Comparison of ENCODE assay signal across 32 mouse cellular contexts in the genomic region with DNA sequence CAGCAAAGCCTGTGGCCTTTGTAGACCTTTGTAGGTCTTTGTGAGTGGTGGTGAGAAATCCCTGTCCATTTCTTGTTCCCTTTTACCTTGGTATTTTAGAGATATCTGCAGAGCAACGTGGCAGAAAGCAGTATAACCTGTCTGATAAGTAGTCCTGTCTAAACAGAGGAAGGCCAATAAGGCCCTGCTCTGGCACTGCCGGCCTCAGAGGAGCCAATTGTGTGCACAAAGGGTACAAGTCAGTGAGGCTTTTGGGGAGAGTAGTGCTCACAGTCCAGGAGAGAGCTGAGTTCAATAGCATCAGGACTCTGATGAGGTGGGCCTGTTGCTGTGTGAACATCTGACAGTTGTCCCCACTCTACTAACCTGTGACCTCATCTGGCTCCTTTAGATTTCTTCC.
DNase-seq lines count a peak whose midpoint lies in the region; ATAC-seq and TF ChIP-seq lines count a peak whose summit lies in the region.
"Had no signal": no experiment of that assay in that cellular context is flagged by ENCODE, and none has a peak within 500 bp of the region (broad histone marks: within the 10 kb centered on the region; RNA-seq: fewer than 3 reads in every experiment).

No protein-coding gene starts in this region.

- no peak overlapping the region for H3K9ac ChIP-seq in embryonic facial prominence, embryonic 14.5 days (ENCODE audit: low read depth, low read length)
- no peak overlapping the region for H3K9ac ChIP-seq in stomach, embryonic 14.5 days (replicated peaks; ENCODE audit: low read depth, low read length)
- H3K9ac ChIP-seq: embryonic facial prominence, embryonic 12.5 days; forebrain, embryonic 15.5 days; hindbrain, embryonic 12.5 days; liver, embryonic 14.5 days; neural tube, embryonic 12.5 days had no signal

- no peaks in the 10 kb centered on the region for H3K36me3 ChIP-seq in embryonic facial prominence, embryonic 14.5 days (ENCODE audit: control insufficient read depth, insufficient read depth, low read length)
- peaks cover 36% of the 10 kb centered on the region for H3K36me3 ChIP-seq in embryonic facial prominence, embryonic 10.5 days (replicated peaks)
- no peaks in the 10 kb centered on the region for H3K36me3 ChIP-seq in spleen, adult 2 months (ENCODE audit: control insufficient read depth, insufficient read depth, low read length)
- no peaks in the 10 kb centered on the region; the same call in 1 of the 2 replicates for H3K36me3 ChIP-seq in stomach, embryonic 14.5 days (ENCODE audit: control insufficient read depth, insufficient read depth, low read length)
- H3K36me3 ChIP-seq: forebrain, embryonic 15.5 days had no signal

- DNase-seq in embryonic facial prominence, embryonic 14.5 days (ENCODE audit: low spot score) = peak; percentile 32
- DNase-seq in embryonic facial prominence, embryonic 10.5 days (ENCODE audit: low spot score) = no peak
- no peak for DNase-seq in spleen, adult 2 months (ENCODE audit: low read depth in 1 of 2, low spot score in 2 of 2)
- DNase-seq in spleen, postnatal 36 days (ENCODE audit: low spot score in 2 of 2) = no peak
- no peak for DNase-seq in layer of hippocampus, postnatal 25 days (ENCODE audit: extremely low spot score in 1 of 2, low spot score in 1 of 2)
- no peak for DNase-seq in right cerebral cortex, postnatal 10 days (ENCODE audit: low spot score in 2 of 2)
- DNase-seq: adrenal gland, adult 2 months; adrenal gland, postnatal 36 days; cerebellum, adult 8-10 months; cerebellum, postnatal 25 days; gastrocnemius, adult 2 months; gastrocnemius, postnatal 36 days; heart, adult 18-20 months; heart, postnatal 36 days; kidney, adult 2 months; layer of hippocampus, adult 9-11 months; liver; lung, postnatal 14 days; thymus, postnatal 4 days had no signal

- H3K9me3 ChIP-seq in embryonic facial prominence, embryonic 14.5 days (ENCODE audit: control insufficient read depth, low read length) = no peaks in the 10 kb centered on the region
- no peaks in the 10 kb centered on the region; the same call in 1 of the 2 replicates for H3K9me3 ChIP-seq in embryonic facial prominence, embryonic 10.5 days
- H3K9me3 ChIP-seq in stomach, embryonic 14.5 days (ENCODE audit: control insufficient read depth, low read depth, low read length) = no peaks in the 10 kb centered on the region
- H3K9me3 ChIP-seq: embryonic facial prominence, embryonic 12.5 days; forebrain, embryonic 15.5 days; hindbrain, embryonic 12.5 days; neural tube, embryonic 12.5 days had no signal

- no peak for ATAC-seq in embryonic facial prominence, embryonic 14.5 days (ENCODE audit: low read depth)
- ATAC-seq in stomach, embryonic 14.5 days (ENCODE audit: insufficient number of reproducible peaks, insufficient read depth, low FRiP score, low read depth) = peak; percentile 61; the same call in 1 of the 2 replicates
- ATAC-seq: activated CD4-positive, CD25-positive, alpha-beta regulatory T cell, adult 4 months; forebrain, embryonic 15.5 days; hindbrain, postnatal 0 days had no signal

- H3K4me1 ChIP-seq in embryonic facial prominence, embryonic 14.5 days (ENCODE audit: control insufficient read depth, insufficient read depth, low read length) = no peaks in the 10 kb centered on the region
- H3K4me1 ChIP-seq in embryonic facial prominence, embryonic 10.5 days = peaks cover 17% of the 10 kb centered on the region
- H3K4me1 ChIP-seq in spleen, adult 2 months (ENCODE audit: control insufficient read depth, insufficient read depth, insufficient read length) = peaks cover 11% of the 10 kb centered on the region; the same call in 1 of the 2 replicates
- H3K4me1 ChIP-seq in stomach, embryonic 14.5 days (ENCODE audit: control insufficient read depth, insufficient read depth, low read length) = 0 out of 2 replicates have a peak, but pooled peaks cover 2% of the 10 kb centered on the region
- H3K4me1 ChIP-seq: forebrain, embryonic 10.5 days; forebrain, embryonic 15.5 days; hindbrain, embryonic 12.5 days; neural tube, embryonic 12.5 days had no signal

- no peak overlapping the region for H3K27ac ChIP-seq in embryonic facial prominence, embryonic 14.5 days (replicated peaks; ENCODE audit: low read depth, low read length)
- no peak overlapping the region for H3K27ac ChIP-seq in embryonic facial prominence, embryonic 10.5 days (replicated peaks)
- H3K27ac ChIP-seq in spleen, adult 2 months (ENCODE audit: insufficient read depth, low read length) = peak overlapping the region; percentile 8; the same call in 1 of the 2 replicates
- no peak overlapping the region; the same call in 1 of the 2 replicates for H3K27ac ChIP-seq in stomach, embryonic 14.5 days (ENCODE audit: low read length)
- H3K27ac ChIP-seq: embryonic facial prominence, embryonic 12.5 days; forebrain, embryonic 10.5 days; forebrain, embryonic 15.5 days; gastrocnemius, adult 2 months; hindbrain, embryonic 12.5 days; hindbrain, postnatal 0 days; liver, embryonic 14.5 days; neural tube, embryonic 12.5 days had no signal

- no peak overlapping the region for H3K4me2 ChIP-seq in embryonic facial prominence, embryonic 14.5 days (ENCODE audit: low read depth, low read length)
- no peak overlapping the region for H3K4me2 ChIP-seq in stomach, embryonic 14.5 days (replicated peaks; ENCODE audit: low read depth, low read length)
- H3K4me2 ChIP-seq: embryonic facial prominence, embryonic 12.5 days; forebrain, embryonic 15.5 days; heart, embryonic 11.5 days; hindbrain, embryonic 12.5 days; midbrain, embryonic 11.5 days; neural tube, embryonic 12.5 days had no signal

- no peak for TF ChIP-seq POLR2A in spleen, adult 2 months (IDR thresholded peaks at IDR 0.05; ENCODE audit: low read depth, low read length)

- WGBS in embryonic facial prominence, embryonic 14.5 days = 65% methylated on average over 2 of the region's 2 CpGs
- 76% methylated on average over 2 of the region's 2 CpGs for WGBS in embryonic facial prominence, embryonic 10.5 days
- 78% methylated on average over 2 of the region's 2 CpGs for WGBS in spleen, adult 2 months
- 61% methylated on average over 2 of the region's 2 CpGs for WGBS in stomach, embryonic 14.5 days

- H3K4me3 ChIP-seq in embryonic facial prominence, embryonic 14.5 days (ENCODE audit: low read depth, low read length) = no peak overlapping the region
- no peak overlapping the region for H3K4me3 ChIP-seq in embryonic facial prominence, embryonic 10.5 days
- no peak overlapping the region for H3K4me3 ChIP-seq in spleen, adult 2 months (ENCODE audit: extremely low read depth, insufficient read depth, insufficient read length)
- no peak overlapping the region for H3K4me3 ChIP-seq in stomach, embryonic 14.5 days (ENCODE audit: low read depth, low read length)
- H3K4me3 ChIP-seq: embryonic facial prominence, embryonic 12.5 days; forebrain, embryonic 10.5 days; forebrain, embryonic 15.5 days; gastrocnemius, adult 2 months; hindbrain, embryonic 12.5 days; myocyte; neural tube, embryonic 12.5 days had no signal

- TF ChIP-seq CTCF in spleen, adult 2 months (IDR thresholded peaks at IDR 0.05; ENCODE audit: extremely low read depth, insufficient read depth, insufficient read length, insufficient replicate concordance) = no peak

- H3K27me3 ChIP-seq in embryonic facial prominence, embryonic 14.5 days (replicated peaks; ENCODE audit: control insufficient read depth, insufficient read depth, low read length) = no peaks in the 10 kb centered on the region
- H3K27me3 ChIP-seq in embryonic facial prominence, embryonic 10.5 days (replicated peaks; ENCODE audit: low read depth, poor library complexity, severe bottlenecking) = no peaks in the 10 kb centered on the region
- H3K27me3 ChIP-seq in spleen, adult 2 months (ENCODE audit: control insufficient read depth, insufficient read depth, low read length) = no peaks in the 10 kb centered on the region
- H3K27me3 ChIP-seq in stomach, embryonic 14.5 days (ENCODE audit: control insufficient read depth, insufficient read depth, low read length) = no peaks in the 10 kb centered on the region
- H3K27me3 ChIP-seq: CH12.LX; embryonic facial prominence, embryonic 12.5 days; forebrain, embryonic 15.5 days; hindbrain, embryonic 12.5 days; neural tube, embryonic 12.5 days had no signal
